Mouse (Mus musculus): ENCODE results near the gene Fam222a.

Gene Fam222a

GRCm38 (mm10) chr5:114604781-114605290 lies 37.0 kb downstream of the Fam222a start:
- in situ Hi-C loops (cut with MboI; ENCODE audit: low sequenced_read_pairs): no loop called here

GRCm38 (mm10) chr5:114605981-114606380 lies 38.2 kb downstream of the Fam222a start:
- in situ Hi-C loops (cut with MboI; ENCODE audit: low sequenced_read_pairs): no loop called here

GRCm38 (mm10) chr5:114607651-114608050 lies 39.8 kb downstream of the Fam222a start:
- in situ Hi-C loops (cut with MboI; ENCODE audit: low sequenced_read_pairs): no loop called here

- in situ Hi-C loops (cut with MboI; ENCODE audit: low sequenced_read_pairs): no loop called here
Observed at GRCm38 (mm10) chr5:114608516-114608915, 40.7 kb downstream of the Fam222a start.

GRCm38 (mm10) chr5:114611256-114611655 lies 43.4 kb downstream of the Fam222a start:
- in situ Hi-C loops (cut with MboI; ENCODE audit: low sequenced_read_pairs): no loop called here

GRCm38 (mm10) chr5:114611968-114612608 lies 44.3 kb downstream of the Fam222a start:
- in situ Hi-C loops (cut with MboI; ENCODE audit: low sequenced_read_pairs): no loop called here

- in situ Hi-C loops (cut with MboI; ENCODE audit: low sequenced_read_pairs): no loop called here
Observed at GRCm38 (mm10) chr5:114614863-114615262, 47.0 kb downstream of the Fam222a start.

- in situ Hi-C loops (cut with MboI; ENCODE audit: low sequenced_read_pairs): no loop called here
Observed at GRCm38 (mm10) chr5:114616336-114617061, 48.7 kb downstream of the Fam222a start.

GRCm38 (mm10) chr5:114617809-114618208 lies 50.0 kb downstream of the Fam222a start:
- in situ Hi-C loops (cut with MboI; ENCODE audit: low sequenced_read_pairs): no loop called here

GRCm38 (mm10) chr5:114618851-114619250 lies 51.0 kb downstream of the Fam222a start:
- in situ Hi-C loops (cut with MboI; ENCODE audit: low sequenced_read_pairs): no loop called here

- in situ Hi-C loops (cut with MboI; ENCODE audit: low sequenced_read_pairs): no loop called here
Observed at GRCm38 (mm10) chr5:114620305-114620704, 52.5 kb downstream of the Fam222a start.

- in situ Hi-C loops (cut with MboI; ENCODE audit: low sequenced_read_pairs): no loop called here
Observed at GRCm38 (mm10) chr5:114625590-114625989, 57.8 kb downstream of the Fam222a start.

- in situ Hi-C loops (cut with MboI; ENCODE audit: low sequenced_read_pairs): no loop called here
Observed at GRCm38 (mm10) chr5:114631336-114631735, 63.5 kb downstream of the Fam222a start.

GRCm38 (mm10) chr5:114636091-114636490 lies 68.3 kb downstream of the Fam222a start:
- in situ Hi-C loops (cut with MboI; ENCODE audit: low sequenced_read_pairs): no loop called here

GRCm38 (mm10) chr5:114638769-114639644 lies 71.2 kb downstream of the Fam222a start:
- in situ Hi-C loops (cut with MboI; ENCODE audit: low sequenced_read_pairs): no loop called here

GRCm38 (mm10) chr5:114639645-114639957 lies 71.8 kb downstream of the Fam222a start:
- in situ Hi-C loops (cut with MboI; ENCODE audit: low sequenced_read_pairs): no loop called here

- in situ Hi-C loops (cut with MboI; ENCODE audit: low sequenced_read_pairs): no loop called here
Observed at GRCm38 (mm10) chr5:114640809-114641208, 73.0 kb downstream of the Fam222a start.

- in situ Hi-C loops (cut with MboI; ENCODE audit: low sequenced_read_pairs): no loop called here
Observed at GRCm38 (mm10) chr5:114644918-114645317, 77.1 kb downstream of the Fam222a start.

- in situ Hi-C loops (cut with MboI; ENCODE audit: low sequenced_read_pairs): no loop called here
Observed at GRCm38 (mm10) chr5:114645916-114646315, 78.1 kb downstream of the Fam222a start.

- in situ Hi-C loops (cut with MboI; ENCODE audit: low sequenced_read_pairs): no loop called here
Observed at GRCm38 (mm10) chr5:114647211-114647974, 79.6 kb downstream of the Fam222a start.
